Mouse (Mus musculus): ENCODE results near the gene Frmd4b. TPM values are rescaled to one million over a fixed set of nuclear protein-coding genes. Genes with fewer than 3 reads are reported as not detected.
A peak's percentile ranks its signal among the peaks of the same experiment; 100 is the strongest.

Gene Frmd4b
- polyA plus RNA-seq, 1 experiment from 2014 or later, result 13.5 TPM

DNA sequence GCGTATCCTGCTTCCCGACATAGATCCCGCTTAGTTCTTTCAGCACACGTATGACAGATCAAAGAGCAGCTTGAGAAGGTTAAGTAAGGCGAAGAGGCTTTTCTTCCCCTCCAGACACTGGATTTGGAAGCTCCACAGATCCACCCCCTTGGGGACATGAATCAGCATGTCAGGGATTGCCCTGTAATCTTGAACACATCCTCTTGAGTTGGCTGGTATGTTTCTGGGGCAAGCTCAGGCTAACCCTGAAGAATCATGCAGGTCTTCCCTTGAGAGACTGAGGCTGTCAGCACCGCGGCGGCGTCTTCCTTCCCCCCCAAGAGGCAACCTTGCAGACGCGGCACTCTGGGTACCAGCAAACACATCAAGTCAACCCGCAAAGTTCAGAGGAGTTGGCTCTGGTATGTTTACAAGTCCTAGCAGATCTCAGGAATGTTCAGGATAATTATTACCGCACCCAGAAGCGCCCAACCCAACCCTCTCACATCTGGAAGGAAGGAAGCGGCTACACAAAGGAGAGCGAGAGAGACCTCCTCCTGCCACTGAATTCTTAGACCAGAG, 1.4 kb downstream of the Frmd4b start:
- Histone ChIP-seq H3K36me3 (ENCODE audit: control insufficient read depth, insufficient read depth) (no peaks in the 10 kb centered on the region), H3K4me1 (ENCODE audit: control insufficient read depth, insufficient read depth, low read length) (peaks cover 5% of the 10 kb centered on the region; the same call in 1 of the 2 replicates), H3K9me3 (replicated peaks; ENCODE audit: control insufficient read depth, low read length) (no peaks in the 10 kb centered on the region), H3K4me3 (ENCODE audit: low read length) (peak overlapping the region; percentile 68), H3K27ac (ENCODE audit: low read length) (no peak overlapping the region), H3K9ac (ENCODE audit: low read length) (0 out of 2 replicates have a peak overlapping the region, but pooled peaks have one; percentile 7), H3K4me2 (ENCODE audit: low read depth, low read length) (peak overlapping the region; percentile 92), H3K27me3 (ENCODE audit: control insufficient read depth, insufficient read depth, low read length) (peaks cover 21% of the 10 kb centered on the region)
- WGBS, result 6% methylated on average over 16 of the region's 16 CpGs
- ATAC-seq (replicated peaks; ENCODE audit: extremely low read depth, insufficient read depth, low FRiP score), result no peak

DNA sequence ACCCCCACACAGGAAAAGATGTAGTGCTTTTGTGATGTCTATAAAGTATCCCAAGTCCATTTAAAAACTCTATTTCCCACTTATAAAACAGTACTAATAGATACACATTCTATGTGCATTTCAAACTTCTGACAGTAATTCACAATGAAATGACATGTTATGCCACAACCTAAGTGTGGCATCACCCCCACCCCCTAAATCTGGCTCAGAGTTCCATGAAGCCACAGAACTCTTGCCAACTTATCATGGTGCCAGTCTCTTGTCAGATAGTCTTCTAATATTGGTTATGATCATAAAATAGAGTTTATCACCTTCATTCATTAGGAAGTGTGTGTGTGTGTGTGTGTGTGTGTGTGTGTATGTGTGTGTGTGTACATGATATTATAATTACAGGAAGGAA, 3.2 kb downstream of the Frmd4b start:
- no peak overlapping the region for H3K4me2 ChIP-seq (ENCODE audit: low read depth, low read length)
- H3K4me1 ChIP-seq (ENCODE audit: control insufficient read depth, insufficient read depth, low read length), result peaks cover 5% of the 10 kb centered on the region; the same call in 1 of the 2 replicates
- H3K27me3 ChIP-seq (ENCODE audit: control insufficient read depth, insufficient read depth, low read length), result peaks cover 19% of the 10 kb centered on the region
- H3K27ac ChIP-seq (ENCODE audit: low read length), result no peak overlapping the region
- no peak overlapping the region for H3K4me3 ChIP-seq (ENCODE audit: low read length)
- no peak for ATAC-seq (replicated peaks; ENCODE audit: extremely low read depth, insufficient read depth, low FRiP score)
- H3K36me3 ChIP-seq (ENCODE audit: control insufficient read depth, insufficient read depth), result no peaks in the 10 kb centered on the region
- H3K9me3 ChIP-seq (replicated peaks; ENCODE audit: control insufficient read depth, low read length), result no peaks in the 10 kb centered on the region
- H3K9ac ChIP-seq (ENCODE audit: low read length), result no peak overlapping the region

- Histone ChIP-seq H3K4me1 (ENCODE audit: control insufficient read depth, insufficient read depth, low read length) (peaks cover 5% of the 10 kb centered on the region; the same call in 1 of the 2 replicates), H3K9me3 (replicated peaks; ENCODE audit: control insufficient read depth, low read length) (no peaks in the 10 kb centered on the region), H3K27ac (ENCODE audit: low read length) (no peak overlapping the region), H3K27me3 (ENCODE audit: control insufficient read depth, insufficient read depth, low read length) (peaks cover 16% of the 10 kb centered on the region), H3K4me3 (ENCODE audit: low read length) (no peak overlapping the region), H3K4me2 (ENCODE audit: low read depth, low read length) (no peak overlapping the region), H3K36me3 (ENCODE audit: control insufficient read depth, insufficient read depth) (no peaks in the 10 kb centered on the region), H3K9ac (ENCODE audit: low read length) (no peak overlapping the region)
- WGBS, result 88% methylated on average over 5 of the region's 5 CpGs
- no peak for ATAC-seq (replicated peaks; ENCODE audit: extremely low read depth, insufficient read depth, low FRiP score)
Measured at GRCm38 (mm10) chr6:97612861-97613260, 4.5 kb downstream of the Frmd4b start.

DNA sequence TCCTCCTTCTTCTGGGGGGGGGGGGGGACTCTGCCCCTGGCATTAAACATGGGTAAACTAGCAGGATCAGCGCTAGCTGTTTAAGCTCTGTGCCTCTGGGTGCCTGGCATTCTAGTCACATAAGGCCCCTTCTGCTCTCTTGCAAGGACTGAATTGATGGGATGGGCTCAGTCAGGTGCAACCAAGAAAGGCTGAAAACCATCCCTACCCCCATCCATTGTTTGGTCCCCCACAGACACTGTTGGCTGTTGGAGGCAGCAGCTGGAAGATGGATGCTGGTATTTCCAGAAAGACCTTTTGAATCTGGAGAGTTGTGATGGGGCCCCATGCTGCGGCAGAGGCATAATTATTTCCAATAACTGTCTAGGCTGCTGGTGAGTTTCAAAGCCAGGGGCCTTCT, 7.3 kb downstream of the Frmd4b start:
- Histone ChIP-seq H3K4me2 (ENCODE audit: low read depth, low read length) (no peak overlapping the region), H3K9me3 (replicated peaks; ENCODE audit: control insufficient read depth, low read length) (no peaks in the 10 kb centered on the region), H3K36me3 (ENCODE audit: control insufficient read depth, insufficient read depth) (no peaks in the 10 kb centered on the region), H3K4me1 (ENCODE audit: control insufficient read depth, insufficient read depth, low read length) (no peaks in the 10 kb centered on the region), H3K4me3 (ENCODE audit: low read length) (no peak overlapping the region), H3K27ac (ENCODE audit: low read length) (no peak overlapping the region), H3K9ac (ENCODE audit: low read length) (no peak overlapping the region), H3K27me3 (ENCODE audit: control insufficient read depth, insufficient read depth, low read length) (no peaks in the 10 kb centered on the region)
- no peak for ATAC-seq (replicated peaks; ENCODE audit: extremely low read depth, insufficient read depth, low FRiP score)
- WGBS, result 85% methylated on average over 2 of the region's 2 CpGs

- no peaks in the 10 kb centered on the region for H3K4me1 ChIP-seq (ENCODE audit: control insufficient read depth, insufficient read depth, low read length)
- no peak overlapping the region for H3K27ac ChIP-seq (ENCODE audit: low read length)
- 46% methylated on average over 3 of the region's 3 CpGs for WGBS
- no peak overlapping the region for H3K4me2 ChIP-seq (ENCODE audit: low read depth, low read length)
- no peaks in the 10 kb centered on the region for H3K36me3 ChIP-seq (ENCODE audit: control insufficient read depth, insufficient read depth)
- no peak overlapping the region for H3K4me3 ChIP-seq (ENCODE audit: low read length)
- no peaks in the 10 kb centered on the region for H3K27me3 ChIP-seq (ENCODE audit: control insufficient read depth, insufficient read depth, low read length)
- H3K9me3 ChIP-seq (replicated peaks; ENCODE audit: control insufficient read depth, low read length), result no peaks in the 10 kb centered on the region
- no peak for ATAC-seq (replicated peaks; ENCODE audit: extremely low read depth, insufficient read depth, low FRiP score)
- H3K9ac ChIP-seq (ENCODE audit: low read length), result no peak overlapping the region
Measured at GRCm38 (mm10) chr6:97607646-97608045, 9.7 kb downstream of the Frmd4b start.

DNA sequence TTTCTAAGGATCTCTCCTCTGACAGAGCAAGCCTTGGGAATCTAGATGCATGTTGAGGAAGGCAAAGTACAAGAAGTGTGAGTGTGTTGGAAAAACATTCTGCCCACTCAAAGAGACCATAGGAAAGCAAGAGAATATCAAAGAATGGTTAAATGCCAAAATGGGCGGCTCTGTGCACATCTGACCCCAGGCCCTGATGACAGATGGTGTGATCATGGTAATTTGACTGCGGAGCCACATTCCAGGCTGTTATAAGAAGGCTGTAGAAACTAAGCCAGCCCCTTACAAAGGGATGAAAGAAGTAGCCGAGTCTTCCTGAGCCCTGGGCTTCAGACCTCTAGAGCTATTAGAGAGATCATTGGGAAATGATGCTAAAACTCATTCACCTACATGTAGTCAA, 22.1 kb downstream of the Frmd4b start:
- Histone ChIP-seq H3K4me1 (ENCODE audit: control insufficient read depth, insufficient read depth, low read length) (no peaks in the 10 kb centered on the region), H3K4me2 (ENCODE audit: low read depth, low read length) (no peak overlapping the region), H3K9me3 (replicated peaks; ENCODE audit: control insufficient read depth, low read length) (no peaks in the 10 kb centered on the region), H3K4me3 (ENCODE audit: low read length) (no peak overlapping the region), H3K27ac (ENCODE audit: low read length) (no peak overlapping the region), H3K27me3 (ENCODE audit: control insufficient read depth, insufficient read depth, low read length) (no peaks in the 10 kb centered on the region), H3K9ac (ENCODE audit: low read length) (no peak overlapping the region), H3K36me3 (ENCODE audit: control insufficient read depth, insufficient read depth) (no peaks in the 10 kb centered on the region)
- 74% methylated on average over 3 of the region's 3 CpGs for WGBS
- no peak for ATAC-seq (replicated peaks; ENCODE audit: extremely low read depth, insufficient read depth, low FRiP score)

DNA sequence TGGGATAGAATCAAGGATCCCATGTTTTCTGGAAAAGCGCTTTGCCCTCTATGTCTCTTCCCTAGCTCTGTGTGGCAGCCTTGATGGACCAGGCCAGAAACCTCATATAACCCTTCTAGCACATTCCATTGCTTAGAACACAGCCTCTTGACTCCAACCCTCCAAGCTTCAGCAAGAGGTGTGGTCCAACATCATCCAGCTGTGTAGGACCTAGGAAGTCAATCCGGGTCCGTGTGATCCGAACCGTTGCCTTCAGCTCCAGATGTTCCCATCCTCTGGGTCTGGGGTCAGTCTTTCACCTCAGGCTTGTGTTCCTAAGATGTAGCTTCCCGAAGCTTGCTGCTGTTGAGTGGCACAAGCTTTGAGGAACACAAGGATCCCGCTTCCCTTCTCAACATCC, 22.8 kb downstream of the Frmd4b start:
- Histone ChIP-seq H3K4me3 (ENCODE audit: low read length) (no peak overlapping the region), H3K4me2 (ENCODE audit: low read depth, low read length) (no peak overlapping the region), H3K9me3 (replicated peaks; ENCODE audit: control insufficient read depth, low read length) (no peaks in the 10 kb centered on the region), H3K27ac (ENCODE audit: low read length) (no peak overlapping the region), H3K4me1 (ENCODE audit: control insufficient read depth, insufficient read depth, low read length) (no peaks in the 10 kb centered on the region), H3K9ac (ENCODE audit: low read length) (no peak overlapping the region), H3K36me3 (ENCODE audit: control insufficient read depth, insufficient read depth) (no peaks in the 10 kb centered on the region), H3K27me3 (ENCODE audit: control insufficient read depth, insufficient read depth, low read length) (no peaks in the 10 kb centered on the region)
- WGBS, result 87% methylated on average over 7 of the region's 7 CpGs
- no peak for ATAC-seq (replicated peaks; ENCODE audit: extremely low read depth, insufficient read depth, low FRiP score)

DNA sequence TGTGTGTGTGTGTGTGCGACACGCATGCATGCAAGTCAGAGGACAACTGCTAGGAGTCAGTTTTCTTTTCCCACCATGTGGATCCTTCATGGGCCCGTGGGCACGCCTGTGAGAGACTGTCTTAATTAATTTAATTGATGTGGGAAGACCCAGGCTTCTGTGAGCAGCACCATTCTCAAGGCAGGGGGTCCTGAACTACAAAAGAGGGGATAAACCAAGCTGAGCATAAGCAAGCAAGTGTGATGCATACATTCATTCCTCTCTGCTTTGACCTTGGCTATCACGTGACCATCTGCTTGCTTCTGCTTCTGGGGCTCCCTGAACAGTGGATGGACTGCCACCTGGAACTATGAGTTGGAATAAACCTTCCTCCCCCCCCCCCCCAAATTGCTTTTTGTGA, 27.1 kb downstream of the Frmd4b start:
- WGBS, result 80% methylated on average over 5 of the region's 5 CpGs

GRCm38 (mm10) chr6:97589581-97589980, 27.8 kb downstream of the Frmd4b start:
- H3K4me3 ChIP-seq (ENCODE audit: low read length), result no peak overlapping the region
- no peak overlapping the region for H3K4me2 ChIP-seq (ENCODE audit: low read depth, low read length)
- no peak for ATAC-seq (replicated peaks; ENCODE audit: extremely low read depth, insufficient read depth, low FRiP score)
- H3K27me3 ChIP-seq (ENCODE audit: control insufficient read depth, insufficient read depth, low read length), result no peaks in the 10 kb centered on the region
- WGBS, result 75% methylated on average over 3 of the region's 3 CpGs
- H3K27ac ChIP-seq (ENCODE audit: low read length), result no peak overlapping the region
- H3K9me3 ChIP-seq (replicated peaks; ENCODE audit: control insufficient read depth, low read length), result no peaks in the 10 kb centered on the region
- no peaks in the 10 kb centered on the region for H3K36me3 ChIP-seq (ENCODE audit: control insufficient read depth, insufficient read depth)
- H3K9ac ChIP-seq (ENCODE audit: low read length), result no peak overlapping the region
- H3K4me1 ChIP-seq (ENCODE audit: control insufficient read depth, insufficient read depth, low read length), result peaks cover 4% of the 10 kb centered on the region; the same call in 1 of the 2 replicates

More for the DNA sequence above, 27.1 kb downstream of the Frmd4b start:
- Histone ChIP-seq H3K27me3 (ENCODE audit: control insufficient read depth, insufficient read depth, low read length) (no peaks in the 10 kb centered on the region), H3K9me3 (replicated peaks; ENCODE audit: control insufficient read depth, low read length) (no peaks in the 10 kb centered on the region), H3K9ac (ENCODE audit: low read length) (no peak overlapping the region), H3K4me2 (ENCODE audit: low read depth, low read length) (no peak overlapping the region), H3K36me3 (ENCODE audit: control insufficient read depth, insufficient read depth) (no peaks in the 10 kb centered on the region), H3K4me1 (ENCODE audit: control insufficient read depth, insufficient read depth, low read length) (peaks cover 4% of the 10 kb centered on the region; the same call in 1 of the 2 replicates), H3K27ac (ENCODE audit: low read length) (no peak overlapping the region), H3K4me3 (ENCODE audit: low read length) (no peak overlapping the region)
- no peak for ATAC-seq (replicated peaks; ENCODE audit: extremely low read depth, insufficient read depth, low FRiP score)
